Mouse (Mus musculus): ENCODE data around the gene Eif4g1.

The Eif4g1 gene

GRCm38 (mm10) chr16:20691617-20692016 is 23.5 kb downstream of the Eif4g1 start:
- no peak for DNase-seq (ENCODE audit: low read depth, low spot score)
- no peaks in the 10 kb centered on the region for H3K27me3 ChIP-seq (ENCODE audit: control insufficient read depth, insufficient read depth, low read length, poor library complexity, severe bottlenecking)
- peaks cover 19% of the 10 kb centered on the region for H3K36me3 ChIP-seq (ENCODE audit: control insufficient read depth, insufficient read depth, low read length, poor library complexity, severe bottlenecking)

DNA sequence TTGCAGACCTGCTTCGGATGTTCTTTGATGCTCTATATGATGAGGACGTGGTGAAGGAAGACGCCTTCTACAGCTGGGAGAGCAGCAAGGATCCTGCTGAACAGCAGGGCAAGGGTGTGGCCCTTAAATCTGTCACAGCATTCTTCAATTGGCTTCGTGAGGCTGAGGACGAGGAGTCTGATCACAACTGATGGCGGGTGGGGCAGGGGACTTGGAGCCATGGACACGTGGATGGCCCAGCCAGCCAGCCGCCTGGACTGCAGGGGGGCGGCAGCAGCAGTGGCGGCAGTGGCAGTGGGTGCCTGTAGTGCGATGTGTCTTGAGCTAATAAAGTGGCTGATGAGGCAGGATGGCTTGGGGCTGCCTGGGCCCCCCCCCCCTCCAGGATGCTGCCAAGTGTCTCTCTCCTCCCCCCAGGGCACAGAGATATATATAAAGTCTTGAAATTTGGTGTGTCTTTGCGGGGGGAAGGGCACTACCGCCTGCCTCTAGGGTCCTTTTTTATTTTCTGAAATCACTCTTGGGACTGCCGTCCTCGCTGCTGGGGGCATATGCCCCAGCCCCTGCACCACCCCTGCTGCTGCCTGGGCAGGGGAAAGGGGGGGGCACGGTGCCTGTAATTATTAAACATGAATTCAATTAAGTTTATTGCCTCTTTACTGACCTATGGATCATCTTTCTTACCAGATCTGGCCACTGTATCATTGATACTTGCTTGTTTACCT is 24.3 kb downstream of the Eif4g1 start:
- no peaks in the 10 kb centered on the region; the same call in 1 of the 2 replicates for H3K27me3 ChIP-seq (ENCODE audit: control insufficient read depth, insufficient read depth, low read length, poor library complexity, severe bottlenecking)
- peaks cover 12% of the 10 kb centered on the region; the same call in 1 of the 2 replicates for H3K36me3 ChIP-seq (ENCODE audit: control insufficient read depth, insufficient read depth, low read length, poor library complexity, severe bottlenecking)
- DNase-seq (ENCODE audit: low read depth, low spot score) = no peak

DNA sequence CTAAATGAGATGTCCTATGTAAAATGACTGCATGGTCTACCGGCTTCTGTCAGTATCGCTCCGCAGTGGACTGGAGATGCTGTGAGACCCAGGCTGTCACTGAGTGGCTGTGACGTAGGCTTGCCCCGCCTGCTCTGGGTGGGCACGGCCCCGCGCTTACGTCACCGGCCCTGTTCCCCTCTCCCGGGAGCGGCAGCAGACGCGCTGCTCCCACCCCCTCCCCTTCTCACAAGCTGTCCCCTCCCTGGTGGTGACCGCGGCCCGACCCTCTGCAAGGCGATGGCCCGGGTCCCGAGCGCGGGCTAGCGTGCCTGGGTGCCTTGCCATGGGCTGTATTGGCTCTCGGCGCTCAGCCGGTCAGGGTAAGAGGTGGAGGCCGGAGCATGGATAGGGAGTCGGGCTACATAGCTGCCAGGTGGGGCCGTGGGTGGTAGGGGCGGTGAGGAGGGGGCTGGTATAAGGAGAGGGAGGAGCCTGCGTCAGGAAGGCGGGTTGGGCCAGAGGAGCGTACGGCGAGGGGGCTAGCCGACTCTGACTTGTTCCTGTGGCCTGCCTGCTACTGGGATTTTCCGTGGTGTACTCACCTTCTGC is 25.1 kb downstream of the Eif4g1 start, which contains the start of gene Fam131a:
Gene Fam131a (plus strand): TSS at position 131 of the 591 bp plus-strand sequence.
- DNase-seq (ENCODE audit: low read depth, low spot score) = peak; percentile 71
- Histone ChIP-seq H3K27me3 (ENCODE audit: control insufficient read depth, insufficient read depth, low read length, poor library complexity, severe bottlenecking) (no peaks in the 10 kb centered on the region; the same call in 1 of the 2 replicates), H3K36me3 (ENCODE audit: control insufficient read depth, insufficient read depth, low read length, poor library complexity, severe bottlenecking) (peaks cover 10% of the 10 kb centered on the region; the same call in 1 of the 2 replicates)

- no peak for DNase-seq (ENCODE audit: low read depth, low spot score)
- H3K27me3 ChIP-seq (ENCODE audit: control insufficient read depth, insufficient read depth, low read length, poor library complexity, severe bottlenecking) = no peaks in the 10 kb centered on the region; the same call in 1 of the 2 replicates
- peaks cover 3% of the 10 kb centered on the region; the same call in 1 of the 2 replicates for H3K36me3 ChIP-seq (ENCODE audit: control insufficient read depth, insufficient read depth, low read length, poor library complexity, severe bottlenecking)
Measured at GRCm38 (mm10) chr16:20694781-20695180, 26.7 kb downstream of the Eif4g1 start.

DNA sequence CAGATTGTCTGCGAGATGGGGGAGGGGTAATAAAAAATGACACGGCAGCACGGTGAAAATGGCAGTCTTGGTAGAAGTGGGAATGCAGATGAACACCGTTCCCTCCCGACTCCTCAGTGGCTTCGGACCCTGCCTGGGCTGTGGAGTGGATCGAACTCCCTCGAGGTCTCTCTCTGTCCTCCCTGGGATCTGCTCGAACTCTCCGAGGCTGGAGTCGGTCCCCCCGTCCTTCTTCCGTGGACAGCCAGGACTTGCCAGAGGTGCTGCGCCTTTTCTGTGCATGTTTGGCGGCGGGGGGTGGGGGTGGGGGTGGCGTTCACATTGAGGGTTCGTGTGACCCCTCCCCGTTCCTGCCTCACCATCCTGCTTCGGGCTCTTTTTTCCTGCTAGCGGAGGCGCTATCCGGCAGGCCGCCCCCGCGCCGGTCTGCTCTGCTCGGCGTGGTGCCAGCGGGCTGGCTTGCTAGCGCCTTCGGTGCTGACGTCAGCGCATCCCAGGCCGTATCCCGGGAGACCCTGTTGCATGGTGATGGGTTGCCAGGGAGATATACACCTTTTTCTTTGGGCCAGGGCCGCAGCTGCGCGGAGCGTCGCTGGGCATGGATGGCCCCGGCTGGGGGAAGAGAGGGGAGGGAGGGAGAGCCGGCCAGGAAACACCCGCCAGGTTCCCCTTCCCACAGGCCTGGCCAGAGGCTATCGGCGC is 27.7 kb downstream of the Eif4g1 start:
- Histone ChIP-seq H3K27me3 (ENCODE audit: control insufficient read depth, insufficient read depth, low read length, poor library complexity, severe bottlenecking) (no peaks in the 10 kb centered on the region; the same call in 1 of the 2 replicates), H3K36me3 (ENCODE audit: control insufficient read depth, insufficient read depth, low read length, poor library complexity, severe bottlenecking) (no peaks in the 10 kb centered on the region)
- DNase-seq (ENCODE audit: low read depth, low spot score) = peak; percentile 20

GRCm38 (mm10) chr16:20699266-20699665 is 31.2 kb downstream of the Eif4g1 start:
- no peak for DNase-seq (ENCODE audit: low read depth, low spot score)
- H3K36me3 ChIP-seq (ENCODE audit: control insufficient read depth, insufficient read depth, low read length, poor library complexity, severe bottlenecking) = no peaks in the 10 kb centered on the region
- no peaks in the 10 kb centered on the region; the same call in 1 of the 2 replicates for H3K27me3 ChIP-seq (ENCODE audit: control insufficient read depth, insufficient read depth, low read length, poor library complexity, severe bottlenecking)

GRCm38 (mm10) chr16:20700036-20700435 is 31.9 kb downstream of the Eif4g1 start:
- DNase-seq (ENCODE audit: low read depth, low spot score) = no peak
- H3K36me3 ChIP-seq (ENCODE audit: control insufficient read depth, insufficient read depth, low read length, poor library complexity, severe bottlenecking) = no peaks in the 10 kb centered on the region

GRCm38 (mm10) chr16:20701316-20701715 is 33.2 kb downstream of the Eif4g1 start:
- H3K36me3 ChIP-seq (ENCODE audit: control insufficient read depth, insufficient read depth, low read length, poor library complexity, severe bottlenecking) = no peaks in the 10 kb centered on the region
- no peak for DNase-seq (ENCODE audit: low read depth, low spot score)
- H3K27me3 ChIP-seq (ENCODE audit: control insufficient read depth, insufficient read depth, low read length, poor library complexity, severe bottlenecking) = no peaks in the 10 kb centered on the region; the same call in 1 of the 2 replicates

More at GRCm38 (mm10) chr16:20700036-20700435, 31.9 kb downstream of the Eif4g1 start:
- no peaks in the 10 kb centered on the region; the same call in 1 of the 2 replicates for H3K27me3 ChIP-seq (ENCODE audit: control insufficient read depth, insufficient read depth, low read length, poor library complexity, severe bottlenecking)

- Histone ChIP-seq H3K27me3 (ENCODE audit: control insufficient read depth, insufficient read depth, low read length, poor library complexity, severe bottlenecking) (no peaks in the 10 kb centered on the region; the same call in 1 of the 2 replicates), H3K36me3 (ENCODE audit: control insufficient read depth, insufficient read depth, low read length, poor library complexity, severe bottlenecking) (no peaks in the 10 kb centered on the region)
- peak; percentile 24 for DNase-seq (ENCODE audit: low read depth, low spot score)
Measured at GRCm38 (mm10) chr16:20701729-20702521, 33.8 kb downstream of the Eif4g1 start.

DNA sequence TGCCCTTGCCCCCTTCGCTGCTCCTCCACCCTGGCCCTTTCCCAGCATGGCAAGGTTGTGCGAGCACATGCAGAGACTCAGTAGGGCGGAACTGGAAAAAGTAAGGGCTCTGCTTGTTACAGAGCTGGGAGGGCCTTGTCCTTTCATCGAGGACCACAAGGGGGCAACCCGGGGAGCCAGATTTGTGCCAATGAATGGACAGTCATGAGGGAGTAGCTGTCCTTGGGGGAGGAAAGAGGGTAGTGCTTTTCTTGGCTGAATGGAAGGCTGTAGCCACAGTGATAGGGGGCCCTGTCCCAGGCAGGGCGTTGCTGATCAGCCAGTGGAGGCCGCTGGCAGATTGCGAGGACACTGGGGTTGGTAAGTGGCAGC is 34.4 kb downstream of the Eif4g1 start:
- peak; percentile 66 for DNase-seq (ENCODE audit: low read depth, low spot score)
- H3K27me3 ChIP-seq (ENCODE audit: control insufficient read depth, insufficient read depth, low read length, poor library complexity, severe bottlenecking) = no peaks in the 10 kb centered on the region; the same call in 1 of the 2 replicates
- H3K36me3 ChIP-seq (ENCODE audit: control insufficient read depth, insufficient read depth, low read length, poor library complexity, severe bottlenecking) = no peaks in the 10 kb centered on the region

- H3K36me3 ChIP-seq (ENCODE audit: control insufficient read depth, insufficient read depth, low read length, poor library complexity, severe bottlenecking) = no peaks in the 10 kb centered on the region
- H3K27me3 ChIP-seq (ENCODE audit: control insufficient read depth, insufficient read depth, low read length, poor library complexity, severe bottlenecking) = no peaks in the 10 kb centered on the region
- no peak for DNase-seq (ENCODE audit: low read depth, low spot score)
Measured at GRCm38 (mm10) chr16:20703071-20703470, 35.0 kb downstream of the Eif4g1 start.

GRCm38 (mm10) chr16:20703699-20704400 is 35.7 kb downstream of the Eif4g1 start:
- DNase-seq (ENCODE audit: low read depth, low spot score) = no peak
- Histone ChIP-seq H3K36me3 (ENCODE audit: control insufficient read depth, insufficient read depth, low read length, poor library complexity, severe bottlenecking) (no peaks in the 10 kb centered on the region), H3K27me3 (ENCODE audit: control insufficient read depth, insufficient read depth, low read length, poor library complexity, severe bottlenecking) (no peaks in the 10 kb centered on the region)

GRCm38 (mm10) chr16:20705786-20706185 is 37.7 kb downstream of the Eif4g1 start:
- DNase-seq (ENCODE audit: low read depth, low spot score) = no peak
- Histone ChIP-seq H3K27me3 (ENCODE audit: control insufficient read depth, insufficient read depth, low read length, poor library complexity, severe bottlenecking) (no peaks in the 10 kb centered on the region), H3K36me3 (ENCODE audit: control insufficient read depth, insufficient read depth, low read length, poor library complexity, severe bottlenecking) (no peaks in the 10 kb centered on the region)
